Mouse (Mus musculus) kidney, embryonic 14.5 days (tissue): Measurements from ENCODE around the gene Olfr553. TPM values are rescaled to one million over a fixed set of nuclear protein-coding genes. Genes with fewer than 3 reads are reported as not detected.

Experiments
- polyA plus RNA-seq: library from polyadenylated mRNA; unstranded; fragments of >200 nt; fragmentation: Nextera tagmentation; extraction: Ambion mirVana; gene quantifications from 2 replicates; pipeline ENCODE4 v1.2.1, GENCODE M21; 2014

Gene Olfr553
- polyA plus RNA-seq, 1 experiment from 2014 or later: not detected

Other genes starting within 250 kb of the Olfr553 start
- 159 and 198 TPM in 2 replicates for gene Rrm1, start 176.5 kb downstream of the Olfr553 start, polyA plus RNA-seq
- gene Olfr543, start 136.5 kb downstream of the Olfr553 start, polyA plus RNA-seq: 0.63 and 0.80 TPM in 2 replicates
- gene Olfr544, start 129.9 kb downstream of the Olfr553 start, polyA plus RNA-seq: 0.10 TPM in 1 of 2 replicates, not detected in the other
- not detected in 2 replicates for gene Olfr545, start 118.6 kb downstream of the Olfr553 start, polyA plus RNA-seq
- not detected in 2 replicates for gene Olfr547, start 83.5 kb downstream of the Olfr553 start, polyA plus RNA-seq
- not detected in 2 replicates for gene Olfr548-ps1, start 77.3 kb downstream of the Olfr553 start, polyA plus RNA-seq
- gene Olfr549, start 68.3 kb downstream of the Olfr553 start, polyA plus RNA-seq: not detected in 2 replicates
- gene Trim21, start 52.7 kb downstream of the Olfr553 start, polyA plus RNA-seq: 0.68 and 1.5 TPM in 2 replicates
- gene Olfr550, start 46.8 kb downstream of the Olfr553 start, polyA plus RNA-seq: not detected in 2 replicates
- gene Olfr551, start 26.3 kb downstream of the Olfr553 start, polyA plus RNA-seq: not detected in 2 replicates
- not detected in 2 replicates for gene Olfr552, start 20.4 kb downstream of the Olfr553 start, polyA plus RNA-seq
- gene Olfr554, start 20.2 kb upstream of the Olfr553 start, polyA plus RNA-seq: not detected in 2 replicates
- not detected in 2 replicates for gene Olfr555, start 40.6 kb upstream of the Olfr553 start, polyA plus RNA-seq
- gene Olfr556, start 46.7 kb upstream of the Olfr553 start, polyA plus RNA-seq: not detected in 2 replicates
- gene Trim68, start 69.1 kb upstream of the Olfr553 start, polyA plus RNA-seq: 10.4 and 15.4 TPM in 2 replicates
- not detected in 2 replicates for gene Olfr557, start 77.7 kb upstream of the Olfr553 start, polyA plus RNA-seq
- 0.20 and 0.36 TPM in 2 replicates for gene Olfr558, start 84.0 kb upstream of the Olfr553 start, polyA plus RNA-seq
- not detected in 2 replicates for gene Olfr33, start 100.9 kb upstream of the Olfr553 start, polyA plus RNA-seq
- gene Olfr559, start 109.3 kb upstream of the Olfr553 start, polyA plus RNA-seq: not detected in 2 replicates
- not detected in 2 replicates for gene Olfr560, start 141.1 kb upstream of the Olfr553 start, polyA plus RNA-seq
- 0.22 and 0.27 TPM in 2 replicates for gene Olfr78, start 141.3 kb upstream of the Olfr553 start, polyA plus RNA-seq
- not detected in 2 replicates for gene Olfr561, start 153.0 kb upstream of the Olfr553 start, polyA plus RNA-seq
- gene Olfr564, start 185.3 kb upstream of the Olfr553 start, polyA plus RNA-seq: not detected in 2 replicates
- gene Olfr566, start 240.5 kb upstream of the Olfr553 start, polyA plus RNA-seq: not detected in 2 replicates